ENCODE assay signal across 21 mouse cellular contexts in genomic region chr7:136208879-136209278, GRCm38 (mm10).
DNase-seq lines count a peak whose midpoint lies in the region; ATAC-seq and TF ChIP-seq lines count a peak whose summit lies in the region.
"Had no signal": no experiment of that assay in that cellular context is flagged by ENCODE, and none has a peak within 500 bp of the region (broad histone marks: within the 10 kb centered on the region; RNA-seq: fewer than 3 reads in every experiment).

No protein-coding gene starts in this region.

- H3K4me2 ChIP-seq in forebrain, embryonic 12.5 days, result no peak overlapping the region; the same call in 1 of the 2 replicates
- H3K4me2 ChIP-seq in forebrain, postnatal 0 days (ENCODE audit: low read depth), result no peak overlapping the region
- H3K4me2 ChIP-seq in neural tube, embryonic 13.5 days, result 0 out of 2 replicates have a peak overlapping the region, but pooled peaks have one; percentile 43
- H3K4me2 ChIP-seq in midbrain, embryonic 13.5 days (replicated peaks), result no peak overlapping the region
- H3K4me2 ChIP-seq: heart, embryonic 15.5 days; liver, embryonic 11.5 days had no signal

- no peak for TF ChIP-seq CTCF in forebrain, postnatal 0 days (IDR thresholded peaks at IDR 0.05; ENCODE audit: low read depth)

- ATAC-seq in forebrain, embryonic 12.5 days (ENCODE audit: low FRiP score), result peak; percentile 49; the same call in 1 of the 2 replicates
- ATAC-seq in forebrain, postnatal 0 days, result no peak
- 0 out of 2 replicates have a peak, but pooled peaks have one; percentile 33 for ATAC-seq in neural tube, embryonic 13.5 days (ENCODE audit: low read depth)
- peak; percentile 70 for ATAC-seq in midbrain, embryonic 13.5 days
- ATAC-seq in megakaryocyte progenitor cell, adult 5-6 weeks (replicated peaks; ENCODE audit: poor library complexity), result no peak

- DNase-seq in forebrain, postnatal 0 days, result no peak
- DNase-seq in neural tube, embryonic 10.5 days (ENCODE audit: extremely low spot score, low spot score), result no peak
- no peak for DNase-seq in layer of hippocampus, postnatal 10 days (ENCODE audit: low spot score in 2 of 2)
- DNase-seq: adrenal gland, postnatal 25 days; cerebellum, adult 2 months; gastrocnemius, postnatal 14 days; heart, adult 2 months; heart, postnatal 4 days; kidney, postnatal 4 days; layer of hippocampus, adult 9-11 months; lung, adult 2 months; lung, postnatal 36 days; spleen, adult 18-20 months; thymus, postnatal 25 days had no signal

- H3K4me1 ChIP-seq in forebrain, embryonic 12.5 days, result peaks cover 28% of the 10 kb centered on the region
- H3K4me1 ChIP-seq in forebrain, postnatal 0 days (ENCODE audit: insufficient read depth), result peaks cover 8% of the 10 kb centered on the region; the same call in 1 of the 2 replicates
- H3K4me1 ChIP-seq in neural tube, embryonic 13.5 days (replicated peaks), result peaks cover 32% of the 10 kb centered on the region
- H3K4me1 ChIP-seq in midbrain, embryonic 13.5 days (replicated peaks), result peaks cover 39% of the 10 kb centered on the region

- H3K9me3 ChIP-seq in forebrain, embryonic 12.5 days, result no peaks in the 10 kb centered on the region
- H3K9me3 ChIP-seq in forebrain, postnatal 0 days (ENCODE audit: low read length), result no peaks in the 10 kb centered on the region
- no peaks in the 10 kb centered on the region for H3K9me3 ChIP-seq in neural tube, embryonic 13.5 days
- no peaks in the 10 kb centered on the region for H3K9me3 ChIP-seq in midbrain, embryonic 13.5 days
- H3K9me3 ChIP-seq: embryonic facial prominence, embryonic 10.5 days; heart, embryonic 15.5 days had no signal

- H3K27me3 ChIP-seq in forebrain, embryonic 12.5 days, result peaks cover 62% of the 10 kb centered on the region
- H3K27me3 ChIP-seq in forebrain, postnatal 0 days (ENCODE audit: insufficient read depth, low read length), result peaks cover 18% of the 10 kb centered on the region; the same call in 1 of the 2 replicates
- H3K27me3 ChIP-seq in neural tube, embryonic 13.5 days, result no peaks in the 10 kb centered on the region
- H3K27me3 ChIP-seq in midbrain, embryonic 13.5 days, result peaks cover 9% of the 10 kb centered on the region

- no peak overlapping the region for H3K9ac ChIP-seq in forebrain, embryonic 12.5 days
- H3K9ac ChIP-seq in forebrain, postnatal 0 days, result no peak overlapping the region
- no peak overlapping the region for H3K9ac ChIP-seq in neural tube, embryonic 13.5 days
- H3K9ac ChIP-seq in midbrain, embryonic 13.5 days (replicated peaks), result no peak overlapping the region
- H3K9ac ChIP-seq: heart, embryonic 15.5 days had no signal

- no peak overlapping the region for H3K27ac ChIP-seq in forebrain, embryonic 12.5 days
- no peak overlapping the region for H3K27ac ChIP-seq in forebrain, postnatal 0 days (ENCODE audit: low read depth, low read length)
- H3K27ac ChIP-seq in neural tube, embryonic 13.5 days (replicated peaks), result peak overlapping the region; percentile 86; the same call in 1 of the 2 replicates
- H3K27ac ChIP-seq in midbrain, embryonic 13.5 days, result peak overlapping the region; percentile 74
- H3K27ac ChIP-seq: heart, adult 2 months; heart, embryonic 15.5 days had no signal

- no peak overlapping the region for H3K4me3 ChIP-seq in forebrain, embryonic 12.5 days (replicated peaks)
- H3K4me3 ChIP-seq in forebrain, postnatal 0 days (ENCODE audit: low read depth, low read length), result no peak overlapping the region
- no peak overlapping the region for H3K4me3 ChIP-seq in neural tube, embryonic 13.5 days
- no peak overlapping the region for H3K4me3 ChIP-seq in midbrain, embryonic 13.5 days (replicated peaks)
- H3K4me3 ChIP-seq: heart, adult 2 months; heart, embryonic 15.5 days had no signal

- WGBS in forebrain, embryonic 12.5 days, result 21% methylated on average over 12 of the region's 12 CpGs
- WGBS in forebrain, postnatal 0 days, result 32% methylated on average over 12 of the region's 12 CpGs
- WGBS in neural tube, embryonic 13.5 days, result 45% methylated on average over 12 of the region's 12 CpGs
- WGBS in midbrain, embryonic 13.5 days, result 22% methylated on average over 12 of the region's 12 CpGs

- no peaks in the 10 kb centered on the region for H3K36me3 ChIP-seq in forebrain, embryonic 12.5 days (replicated peaks)
- H3K36me3 ChIP-seq in forebrain, postnatal 0 days (ENCODE audit: insufficient read depth), result no peaks in the 10 kb centered on the region
- H3K36me3 ChIP-seq in neural tube, embryonic 13.5 days, result no peaks in the 10 kb centered on the region
- no peaks in the 10 kb centered on the region for H3K36me3 ChIP-seq in midbrain, embryonic 13.5 days
- H3K36me3 ChIP-seq: embryonic facial prominence, embryonic 10.5 days; heart, embryonic 15.5 days had no signal

Comparison
In these comparisons a context has a peak if more than half of its experiments do, and no peak if none do; other contexts are left out.
1. ATAC-seq: peak in forebrain, embryonic 12.5 days (single experiment), neural tube, embryonic 13.5 days (single experiment) and midbrain, embryonic 13.5 days (single experiment); none in forebrain, postnatal 0 days (single experiment) and megakaryocyte progenitor cell, adult 5-6 weeks (single experiment).
2. H3K27ac ChIP-seq: peak in neural tube, embryonic 13.5 days (single experiment) and midbrain, embryonic 13.5 days (single experiment); none in forebrain, embryonic 12.5 days (single experiment) and forebrain, postnatal 0 days (single experiment).